Mouse (Mus musculus): ENCODE measurements at regions not wholly inside any gene's neighbourhood (a gene's known extent, or its start where the extent isn't known, plus 50 kb on each side); places are given as distances from the start of the nearest gene placed in this dataset.
A peak's percentile ranks its signal among the peaks of the same experiment; 100 is the strongest.

DNA sequence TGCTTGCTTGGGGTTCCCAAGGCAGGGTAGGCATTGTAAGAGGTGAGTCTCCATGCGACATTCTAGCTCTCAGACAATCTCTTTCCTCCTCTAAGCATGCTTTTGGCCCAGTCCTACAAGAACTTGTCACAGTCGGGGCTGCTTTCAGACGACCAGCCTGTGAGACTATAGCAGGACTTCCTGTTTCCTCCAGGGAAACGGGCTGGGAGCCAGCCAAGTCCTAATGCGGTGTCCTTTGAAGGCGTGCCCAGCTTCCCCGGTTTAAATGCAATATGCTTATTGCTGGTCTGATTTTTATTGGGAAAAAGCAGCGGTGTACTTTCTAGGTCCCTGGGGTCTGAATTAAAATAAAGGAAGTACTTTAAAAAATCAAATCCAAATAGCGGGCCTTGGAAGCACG, 299.4 kb upstream of the 4930535I16Rik start:
- Histone ChIP-seq H3K9ac (no peak overlapping the region), H3K27ac (no peak overlapping the region), H3K36me3 (no peaks in the 10 kb centered on the region), H3K27me3 (no peaks in the 10 kb centered on the region), H3K4me3 (replicated peaks) (no peak overlapping the region), H3K4me1 (replicated peaks) (peaks cover 4% of the 10 kb centered on the region; the same call in 1 of the 2 replicates), H3K4me2 (no peak overlapping the region), H3K9me3 (replicated peaks) (no peaks in the 10 kb centered on the region)
- WGBS (ENCODE audit: insufficient replicate concordance), result 33% methylated on average over 10 of the region's 10 CpGs
- ATAC-seq (ENCODE audit: low read depth), result no peak
- DNase-seq, result no peak

- H3K4me3 ChIP-seq (replicated peaks), result no peak overlapping the region
- peaks cover 4% of the 10 kb centered on the region; the same call in 1 of the 2 replicates for H3K4me1 ChIP-seq (replicated peaks)
- H3K27ac ChIP-seq, result no peak overlapping the region
- H3K27me3 ChIP-seq, result no peaks in the 10 kb centered on the region
- 58% methylated on average over 5 of the region's 5 CpGs for WGBS (ENCODE audit: insufficient replicate concordance)
- no peak for ATAC-seq (ENCODE audit: low read depth)
- no peaks in the 10 kb centered on the region for H3K9me3 ChIP-seq (replicated peaks)
- H3K9ac ChIP-seq, result no peak overlapping the region
- DNase-seq, result no peak
- no peak overlapping the region for H3K4me2 ChIP-seq
- H3K36me3 ChIP-seq, result no peaks in the 10 kb centered on the region
These were observed 298.5 kb upstream of the 4930535I16Rik start for GRCm38 (mm10) chr4:124216351-124216750.

GRCm38 (mm10) chr4:124215077-124215476, 297.3 kb upstream of the 4930535I16Rik start:
- Histone ChIP-seq H3K27me3 (no peaks in the 10 kb centered on the region), H3K36me3 (no peaks in the 10 kb centered on the region), H3K27ac (no peak overlapping the region), H3K4me1 (replicated peaks) (peaks cover 4% of the 10 kb centered on the region; the same call in 1 of the 2 replicates), H3K9me3 (replicated peaks) (no peaks in the 10 kb centered on the region), H3K9ac (no peak overlapping the region), H3K4me2 (no peak overlapping the region), H3K4me3 (replicated peaks) (no peak overlapping the region)
- WGBS (ENCODE audit: insufficient replicate concordance), result 30% methylated on average over 7 of the region's 7 CpGs
- ATAC-seq (ENCODE audit: low read depth) (peak; percentile 81), DNase-seq (no peak)

- Histone ChIP-seq H3K4me3 (replicated peaks) (no peak overlapping the region), H3K4me2 (no peak overlapping the region), H3K9ac (no peak overlapping the region), H3K27ac (no peak overlapping the region), H3K36me3 (no peaks in the 10 kb centered on the region), H3K9me3 (replicated peaks) (no peaks in the 10 kb centered on the region), H3K27me3 (no peaks in the 10 kb centered on the region), H3K4me1 (replicated peaks) (peaks cover 4% of the 10 kb centered on the region; the same call in 1 of the 2 replicates)
- no peak for ATAC-seq (ENCODE audit: low read depth)
- 79% methylated on average over 9 of the region's 9 CpGs for WGBS (ENCODE audit: insufficient replicate concordance)
- DNase-seq, result no peak
These were observed 292.3 kb upstream of the 4930535I16Rik start for GRCm38 (mm10) chr4:124210103-124210502.

DNA sequence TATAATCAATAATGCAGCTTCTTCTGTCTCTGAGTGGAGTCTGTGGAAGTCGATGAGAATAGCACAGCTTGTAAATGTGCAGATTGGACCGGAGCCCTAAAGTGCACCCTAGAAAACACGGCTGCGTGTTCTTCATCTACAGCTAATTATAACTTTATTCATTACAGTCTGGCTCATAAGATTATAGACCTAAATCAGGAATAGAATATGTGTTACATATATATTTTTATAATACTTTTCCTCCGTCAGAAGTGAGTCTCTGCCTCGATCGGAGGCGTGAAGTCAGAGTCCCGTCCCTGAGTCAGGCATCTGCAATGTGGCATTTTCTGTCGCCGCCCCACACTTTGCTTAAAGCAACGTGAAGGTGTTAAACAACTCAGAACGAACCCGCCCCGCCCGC, 288.7 kb upstream of the 4930535I16Rik start:
- Histone ChIP-seq H3K4me3 (replicated peaks) (no peak overlapping the region), H3K27me3 (no peaks in the 10 kb centered on the region), H3K36me3 (no peaks in the 10 kb centered on the region), H3K27ac (no peak overlapping the region), H3K4me2 (no peak overlapping the region), H3K9me3 (replicated peaks) (no peaks in the 10 kb centered on the region), H3K9ac (no peak overlapping the region), H3K4me1 (replicated peaks) (no peaks in the 10 kb centered on the region)
- ATAC-seq (ENCODE audit: low read depth), result no peak
- 74% methylated on average over 16 of the region's 16 CpGs for WGBS (ENCODE audit: insufficient replicate concordance)
- no peak for DNase-seq

DNA sequence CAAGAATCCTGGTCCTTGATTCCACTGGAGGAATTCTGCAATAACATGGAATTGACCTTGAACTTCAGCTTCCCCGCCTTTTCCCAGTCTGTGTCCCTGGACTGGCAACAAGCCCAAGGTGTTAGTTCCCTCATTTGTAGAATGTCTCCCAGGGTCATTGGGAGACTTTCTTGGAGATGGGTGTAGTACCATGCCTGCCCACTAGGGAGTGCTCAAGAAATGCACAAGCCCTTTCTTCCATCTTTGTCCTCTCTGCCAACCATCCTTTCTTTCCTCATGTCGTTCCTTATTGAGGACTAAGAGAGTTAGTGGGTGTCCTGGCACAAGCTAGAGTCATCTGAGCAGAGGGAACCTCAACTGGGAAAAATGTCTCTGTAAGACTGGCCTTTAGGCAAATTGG, 285.9 kb upstream of the 4930535I16Rik start:
- WGBS (ENCODE audit: insufficient replicate concordance), result 43% methylated on average over 2 of the region's 2 CpGs
- Histone ChIP-seq H3K27me3 (peaks cover 11% of the 10 kb centered on the region), H3K4me3 (replicated peaks) (no peak overlapping the region), H3K27ac (no peak overlapping the region), H3K9me3 (replicated peaks) (no peaks in the 10 kb centered on the region), H3K4me1 (replicated peaks) (no peaks in the 10 kb centered on the region), H3K36me3 (no peaks in the 10 kb centered on the region), H3K4me2 (no peak overlapping the region), H3K9ac (no peak overlapping the region)
- DNase-seq (no peak), ATAC-seq (ENCODE audit: low read depth) (no peak)

DNA sequence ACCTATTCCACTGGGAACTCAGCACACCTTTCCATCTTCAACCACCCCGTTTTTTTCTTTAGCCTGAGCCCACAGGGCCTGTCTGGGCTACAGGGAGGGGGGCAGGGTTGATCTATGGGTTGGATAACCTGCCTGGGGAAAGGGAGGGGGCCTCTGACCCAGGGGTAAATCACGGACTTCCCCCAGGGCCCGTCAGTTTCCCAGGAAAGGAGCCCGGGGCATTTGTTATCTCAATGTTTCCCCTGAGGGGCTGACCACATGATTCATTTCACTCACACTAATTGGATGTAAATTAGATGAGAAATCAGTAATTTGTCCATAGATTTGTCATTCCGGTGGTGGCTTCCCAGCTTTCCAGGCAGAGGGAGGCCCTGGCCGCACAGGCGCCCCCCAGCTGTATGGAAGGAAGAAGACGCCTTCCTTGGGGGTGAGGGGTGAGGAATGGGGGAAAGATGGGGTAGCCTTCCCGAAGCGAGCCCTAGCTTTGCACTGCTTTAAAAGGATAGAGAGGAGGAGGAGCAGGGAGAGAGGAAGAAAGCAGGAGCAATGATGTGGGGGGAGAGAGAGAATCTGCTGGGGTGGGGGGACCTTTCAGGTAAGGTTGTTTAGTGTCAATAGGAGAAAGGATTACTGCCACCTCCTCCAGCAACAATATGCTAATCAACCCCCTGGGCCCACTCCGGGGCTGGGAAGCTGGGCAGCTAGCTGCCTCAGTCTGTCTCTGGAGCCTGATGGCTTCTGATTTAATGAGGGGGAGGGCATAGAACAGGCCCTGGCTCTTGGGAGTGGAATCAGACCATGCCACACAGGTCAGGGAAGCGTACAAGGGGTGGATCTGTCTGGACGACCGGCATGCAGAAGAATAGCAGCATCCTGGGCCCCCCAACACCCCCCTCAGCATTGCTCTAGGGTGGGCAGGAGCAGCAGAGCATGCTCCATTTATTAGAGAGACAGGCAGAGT, 282.3 kb upstream of the 4930535I16Rik start:
- no peak for ATAC-seq (ENCODE audit: low read depth)
- no peak for DNase-seq
- Histone ChIP-seq H3K27me3 (peaks cover 11% of the 10 kb centered on the region), H3K9me3 (replicated peaks) (no peaks in the 10 kb centered on the region), H3K36me3 (no peaks in the 10 kb centered on the region), H3K9ac (no peak overlapping the region), H3K4me1 (replicated peaks) (no peaks in the 10 kb centered on the region), H3K27ac (no peak overlapping the region), H3K4me3 (replicated peaks) (no peak overlapping the region), H3K4me2 (no peak overlapping the region)
- WGBS (ENCODE audit: insufficient replicate concordance), result 25% methylated on average over 14 of the region's 14 CpGs

DNA sequence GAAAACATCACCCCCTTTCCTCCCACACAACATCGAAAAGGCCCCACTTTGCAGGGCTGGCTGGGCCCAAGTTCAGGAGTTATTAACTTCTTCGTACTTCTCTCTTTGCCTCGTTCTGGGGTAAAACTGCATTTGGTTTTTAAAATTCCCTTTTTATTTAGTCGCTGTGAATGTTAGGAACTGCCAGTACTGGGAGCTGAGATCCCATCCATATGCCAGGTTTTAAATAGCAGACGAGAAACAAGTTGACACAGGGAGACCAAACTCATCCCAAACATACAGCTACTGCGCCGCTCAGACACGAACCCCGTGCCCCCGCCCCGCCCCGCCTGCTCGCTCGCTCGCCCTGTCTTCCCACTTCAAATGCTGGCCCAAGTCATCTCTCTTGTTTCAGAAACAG, 281.0 kb upstream of the 4930535I16Rik start:
- no peak for DNase-seq
- no peak overlapping the region for H3K4me2 ChIP-seq
- no peak overlapping the region for H3K9ac ChIP-seq
- 62% methylated on average over 15 of the region's 15 CpGs for WGBS (ENCODE audit: insufficient replicate concordance)
- no peak overlapping the region for H3K27ac ChIP-seq
- ATAC-seq (ENCODE audit: low read depth), result no peak
- H3K4me3 ChIP-seq (replicated peaks), result no peak overlapping the region
- H3K9me3 ChIP-seq (replicated peaks), result no peaks in the 10 kb centered on the region
- H3K4me1 ChIP-seq (replicated peaks), result no peaks in the 10 kb centered on the region
- peaks cover 11% of the 10 kb centered on the region for H3K27me3 ChIP-seq
- no peaks in the 10 kb centered on the region for H3K36me3 ChIP-seq

DNA sequence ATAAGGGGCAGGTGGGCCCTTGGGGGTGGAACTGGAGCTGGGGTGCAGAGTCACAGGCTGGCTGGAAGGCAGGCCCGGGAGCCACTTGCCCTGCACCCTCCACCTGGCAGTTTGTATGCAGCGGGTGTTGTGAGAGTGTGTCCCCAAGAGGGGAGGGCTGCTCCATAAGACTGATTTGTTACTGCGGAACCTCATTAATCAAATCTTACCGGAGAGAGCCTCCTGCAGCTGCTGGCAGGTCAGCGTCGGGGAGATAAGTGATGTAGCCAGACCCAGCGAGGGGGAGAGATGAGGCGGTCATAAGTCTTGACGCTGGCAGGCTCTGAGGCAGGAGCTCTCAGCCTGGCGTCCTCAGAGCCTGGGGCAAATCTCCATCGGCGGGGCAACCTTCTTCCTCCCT, 278.9 kb upstream of the 4930535I16Rik start:
- no peak overlapping the region for H3K4me3 ChIP-seq (replicated peaks)
- ATAC-seq (ENCODE audit: low read depth) (no peak), DNase-seq (no peak)
- 36% methylated on average over 12 of the region's 12 CpGs for WGBS (ENCODE audit: insufficient replicate concordance)
- no peaks in the 10 kb centered on the region for H3K36me3 ChIP-seq
- no peak overlapping the region for H3K4me2 ChIP-seq
- H3K27ac ChIP-seq, result no peak overlapping the region
- H3K4me1 ChIP-seq (replicated peaks), result no peaks in the 10 kb centered on the region
- no peaks in the 10 kb centered on the region for H3K9me3 ChIP-seq (replicated peaks)
- H3K27me3 ChIP-seq, result peaks cover 11% of the 10 kb centered on the region
- H3K9ac ChIP-seq, result no peak overlapping the region

GRCm38 (mm10) chr4:124193059-124193721, 275.4 kb upstream of the 4930535I16Rik start:
- WGBS (ENCODE audit: insufficient replicate concordance), result 62% methylated on average over 15 of the region's 15 CpGs
- no peaks in the 10 kb centered on the region for H3K9me3 ChIP-seq (replicated peaks)
- no peak overlapping the region for H3K4me3 ChIP-seq (replicated peaks)
- no peaks in the 10 kb centered on the region for H3K4me1 ChIP-seq (replicated peaks)
- H3K4me2 ChIP-seq, result no peak overlapping the region
- no peak overlapping the region for H3K9ac ChIP-seq
- H3K27me3 ChIP-seq, result peaks cover 13% of the 10 kb centered on the region
- DNase-seq (no peak), ATAC-seq (ENCODE audit: low read depth) (no peak)
- no peaks in the 10 kb centered on the region for H3K36me3 ChIP-seq
- no peak overlapping the region for H3K27ac ChIP-seq

GRCm38 (mm10) chr4:124190775-124191174, 273.0 kb upstream of the 4930535I16Rik start:
- DNase-seq (no peak), ATAC-seq (ENCODE audit: low read depth) (no peak)
- H3K4me1 ChIP-seq (replicated peaks), result no peaks in the 10 kb centered on the region
- H3K4me3 ChIP-seq (replicated peaks), result no peak overlapping the region
- no peak overlapping the region for H3K9ac ChIP-seq
- H3K9me3 ChIP-seq (replicated peaks), result no peaks in the 10 kb centered on the region
- no peaks in the 10 kb centered on the region for H3K36me3 ChIP-seq
- no peak overlapping the region for H3K4me2 ChIP-seq
- peaks cover 15% of the 10 kb centered on the region for H3K27me3 ChIP-seq
- WGBS (ENCODE audit: insufficient replicate concordance), result 52% methylated on average over 4 of the region's 4 CpGs
- H3K27ac ChIP-seq, result no peak overlapping the region

Data from liver, embryonic 13.5 days (tissue).